Mouse (Mus musculus): ENCODE measurements around the gene Scnn1a.

GRCm38 (mm10) chr6:125364448-125364847 is 44.0 kb downstream of the Scnn1a start:
- peak; percentile 68 for TF ChIP-seq CTCF (IDR thresholded peaks at IDR 0.05; ENCODE audit: low read depth)
- no peak for TF ChIP-seq EP300 (optimal IDR thresholded peaks at IDR 0.05)
